Mouse (Mus musculus): Measurements from ENCODE around the gene Cdhr5. TPM values are rescaled to one million over a fixed set of nuclear protein-coding genes. Genes with fewer than 3 reads are reported as not detected.
A peak's percentile ranks its signal among the peaks of the same experiment; 100 is the strongest.
"Not testable (repeated sequence)": the region's sequence is repeated elsewhere in the genome, so short reads cannot be mapped to it uniquely, and the experiment has no call there.

The Cdhr5 gene
- polyA plus RNA-seq, 1 experiment from 2014 or later = not detected

DNA sequence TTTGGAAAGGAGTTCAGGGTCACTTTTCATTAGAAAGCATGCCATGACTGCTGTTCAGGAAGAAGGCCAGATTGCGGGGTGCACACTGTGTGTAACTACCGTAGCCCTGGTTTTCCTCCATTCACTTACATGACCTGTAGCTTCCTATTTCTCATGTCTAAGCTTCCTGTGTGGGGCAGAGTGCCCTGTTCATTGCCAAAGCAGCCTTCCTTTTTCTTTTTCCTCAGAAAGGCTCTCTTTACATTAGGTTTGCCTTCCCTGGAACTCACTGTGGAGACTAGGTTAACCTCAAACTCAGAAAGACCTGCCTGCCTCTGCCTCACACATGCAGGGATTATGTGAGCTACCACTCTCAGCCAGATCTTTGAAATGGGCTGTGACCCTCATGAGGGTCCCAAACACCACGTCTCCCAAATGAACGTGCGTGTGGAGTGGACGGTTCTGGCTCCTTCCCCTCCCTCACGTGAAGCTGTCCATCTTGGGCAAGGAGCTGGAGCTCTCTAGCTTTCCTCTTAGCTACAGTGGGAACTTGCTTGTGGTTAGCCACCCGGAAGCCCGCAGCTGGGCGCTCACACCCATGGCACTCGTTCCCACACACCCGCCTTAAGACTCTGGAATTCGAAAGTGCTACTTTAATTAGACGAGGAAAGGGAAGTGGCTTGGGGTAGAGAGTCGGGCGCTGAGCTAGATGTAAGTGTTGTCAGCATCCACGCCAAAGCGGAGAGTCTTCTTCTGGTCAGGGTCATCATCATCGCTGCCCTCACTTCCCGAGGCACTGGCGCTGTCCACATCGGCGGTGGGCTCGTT lies 7.9 kb downstream of the Cdhr5 start:
- peaks cover 19% of the 10 kb centered on the region for H3K4me1 ChIP-seq
- H3K9me3 ChIP-seq (replicated peaks) = no peaks in the 10 kb centered on the region
- no peak overlapping the region for H3K4me3 ChIP-seq
- WGBS = 78% methylated on average over 24 of the region's 24 CpGs
- H3K27ac ChIP-seq (replicated peaks) = no peak overlapping the region
- no peaks in the 10 kb centered on the region for H3K27me3 ChIP-seq (ENCODE audit: low read depth, poor library complexity, severe bottlenecking)
- no peak for DNase-seq (ENCODE audit: low spot score)
- peaks cover 11% of the 10 kb centered on the region for H3K36me3 ChIP-seq

DNA sequence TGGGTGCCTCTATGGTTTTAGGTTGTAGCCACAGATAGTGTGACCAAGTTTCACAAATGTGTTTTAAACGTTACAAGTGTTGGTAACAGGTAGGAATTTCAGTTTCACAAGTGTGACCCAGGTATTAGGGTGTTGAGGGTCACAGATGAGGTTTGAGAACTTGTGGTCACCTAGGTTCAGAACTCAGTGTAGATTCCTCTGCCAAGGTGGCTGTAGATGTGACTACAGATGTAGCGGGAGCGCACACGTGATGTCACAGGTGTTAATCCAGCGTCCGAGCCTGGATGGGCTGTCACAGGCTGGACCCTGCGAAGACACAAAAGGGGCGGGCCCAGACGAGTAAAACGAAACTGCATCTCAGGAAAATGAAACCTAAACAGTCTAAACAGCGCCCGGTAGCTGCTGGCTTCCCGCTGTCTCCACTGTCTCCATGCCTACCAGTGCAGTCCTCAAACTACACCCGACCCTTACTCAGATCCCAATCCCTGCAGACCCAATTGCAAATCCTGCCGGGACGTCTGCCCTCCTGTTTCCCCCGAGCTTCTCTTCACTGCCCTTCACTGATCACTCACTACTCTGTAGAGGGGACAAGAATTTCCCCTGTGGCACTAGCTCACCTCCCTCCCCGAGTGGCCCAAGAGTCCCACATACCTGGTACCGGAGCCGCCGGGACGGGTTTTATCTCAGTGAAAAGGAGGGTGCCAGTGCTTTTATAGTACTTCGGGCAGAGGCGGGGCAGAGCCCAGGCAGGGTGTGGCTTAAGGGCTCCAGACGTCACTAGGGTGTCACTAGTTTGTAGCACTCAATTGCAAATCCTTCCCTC lies 10.6 kb downstream of the Cdhr5 start, which contains the start of gene Irf7:
Gene Irf7, minus strand, starts transcription at position 743 of the 823 bp plus-strand sequence.
- 14% methylated on average over 25 of the region's 25 CpGs for WGBS

GRCm38 (mm10) chr7:141265411-141265738 lies 11.2 kb downstream of the Cdhr5 start:
- no peak overlapping the region for H3K27ac ChIP-seq (replicated peaks)

More for the DNA sequence above, 10.6 kb downstream of the Cdhr5 start, which contains the start of gene Irf7:
- peaks cover 38% of the 10 kb centered on the region for H3K36me3 ChIP-seq
- H3K9me3 ChIP-seq (replicated peaks) = no peaks in the 10 kb centered on the region
- H3K27ac ChIP-seq (replicated peaks) = no peak within 1 kb of the TSS
- DNase-seq (ENCODE audit: low spot score) = no peak
- peak within 1 kb of the TSS; percentile 49 for H3K4me3 ChIP-seq
- peaks cover 19% of the 10 kb centered on the region for H3K4me1 ChIP-seq
- no peaks in the 10 kb centered on the region for H3K27me3 ChIP-seq (ENCODE audit: low read depth, poor library complexity, severe bottlenecking)

DNA sequence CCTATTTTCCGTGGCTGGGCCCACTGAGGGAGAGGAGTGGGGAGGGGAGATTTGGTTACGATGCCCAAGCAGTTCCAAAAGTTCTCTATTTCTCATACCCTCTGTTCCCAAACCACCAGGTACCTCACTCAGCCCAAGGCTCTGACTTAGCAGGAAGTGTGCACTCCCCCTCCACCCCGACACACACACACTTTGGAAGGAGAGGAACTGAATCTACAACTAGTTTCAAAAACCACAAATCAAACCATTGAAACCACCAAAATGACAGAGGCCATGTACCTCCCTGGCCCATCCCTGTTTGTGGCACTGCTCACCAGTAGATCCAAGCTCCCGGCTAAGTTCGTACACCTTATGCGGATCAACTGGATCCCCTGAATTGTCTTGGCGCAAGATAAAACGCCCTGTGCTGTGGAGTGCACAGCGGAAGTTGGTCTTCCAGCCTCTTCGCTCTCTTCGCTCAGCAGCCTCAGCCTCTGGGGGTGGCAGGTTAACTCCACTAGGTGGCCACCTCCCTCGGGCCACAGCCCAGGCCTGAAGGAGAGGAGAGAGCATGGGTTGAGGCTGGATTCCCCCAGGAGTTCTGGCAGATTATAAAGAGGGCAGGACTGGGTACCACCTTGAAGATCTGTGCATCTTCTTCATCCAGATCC lies 11.7 kb downstream of the Cdhr5 start:
- Histone ChIP-seq H3K9me3 (replicated peaks) (no peaks in the 10 kb centered on the region), H3K36me3 (peaks cover 49% of the 10 kb centered on the region), H3K27ac (replicated peaks) (no peak overlapping the region), H3K4me1 (peaks cover 19% of the 10 kb centered on the region), H3K27me3 (ENCODE audit: low read depth, poor library complexity, severe bottlenecking) (no peaks in the 10 kb centered on the region), H3K4me3 (no peak overlapping the region)
- DNase-seq (ENCODE audit: low spot score) = no peak
- WGBS = 34% methylated on average over 12 of the region's 12 CpGs

More at GRCm38 (mm10) chr7:141265411-141265738, 11.2 kb downstream of the Cdhr5 start:
- Histone ChIP-seq H3K27me3 (ENCODE audit: low read depth, poor library complexity, severe bottlenecking) (no peaks in the 10 kb centered on the region), H3K36me3 (peaks cover 44% of the 10 kb centered on the region), H3K4me1 (peaks cover 19% of the 10 kb centered on the region), H3K4me3 (no peak overlapping the region; the same call in 1 of the 2 replicates), H3K9me3 (replicated peaks) (no peaks in the 10 kb centered on the region)
- no peak for DNase-seq (ENCODE audit: low spot score)
- 38% methylated on average over 11 of the region's 11 CpGs for WGBS

- Histone ChIP-seq H3K4me3 (no peak overlapping the region), H3K36me3 (peaks cover 56% of the 10 kb centered on the region), H3K9me3 (replicated peaks) (no peaks in the 10 kb centered on the region), H3K27ac (replicated peaks) (no peak overlapping the region), H3K27me3 (ENCODE audit: low read depth, poor library complexity, severe bottlenecking) (no peaks in the 10 kb centered on the region), H3K4me1 (peaks cover 19% of the 10 kb centered on the region)
- no peak for DNase-seq (ENCODE audit: low spot score)
- WGBS = 75% methylated on average over 11 of the region's 11 CpGs
Observed at GRCm38 (mm10) chr7:141264041-141264700, 12.4 kb downstream of the Cdhr5 start.

DNA sequence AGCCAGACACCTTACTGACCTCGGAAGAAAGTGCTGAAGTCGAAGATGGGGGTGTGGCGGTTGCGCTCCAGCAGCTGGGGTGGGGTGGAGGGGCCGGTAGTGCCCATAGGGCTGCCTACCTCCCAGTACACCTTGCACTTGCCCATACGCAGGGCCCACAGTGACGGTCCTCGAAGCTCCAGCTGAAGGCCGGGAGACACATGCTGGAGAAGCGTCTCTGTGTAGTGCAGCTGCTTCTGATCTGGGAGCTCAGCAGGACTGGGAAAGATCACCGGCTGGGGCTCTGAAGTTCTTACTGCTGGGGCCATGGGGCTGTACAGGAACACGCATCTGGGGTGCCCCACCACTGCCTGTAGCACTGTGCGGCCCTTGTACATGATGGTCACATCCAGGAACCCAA lies 12.9 kb downstream of the Cdhr5 start:
- Histone ChIP-seq H3K4me1 (peaks cover 19% of the 10 kb centered on the region), H3K27me3 (ENCODE audit: low read depth, poor library complexity, severe bottlenecking) (no peaks in the 10 kb centered on the region), H3K9me3 (replicated peaks) (no peaks in the 10 kb centered on the region), H3K4me3 (no peak overlapping the region), H3K36me3 (peaks cover 61% of the 10 kb centered on the region), H3K27ac (replicated peaks) (no peak overlapping the region)
- no peak for DNase-seq (ENCODE audit: low spot score)
- 90% methylated on average over 13 of the region's 13 CpGs for WGBS

DNA sequence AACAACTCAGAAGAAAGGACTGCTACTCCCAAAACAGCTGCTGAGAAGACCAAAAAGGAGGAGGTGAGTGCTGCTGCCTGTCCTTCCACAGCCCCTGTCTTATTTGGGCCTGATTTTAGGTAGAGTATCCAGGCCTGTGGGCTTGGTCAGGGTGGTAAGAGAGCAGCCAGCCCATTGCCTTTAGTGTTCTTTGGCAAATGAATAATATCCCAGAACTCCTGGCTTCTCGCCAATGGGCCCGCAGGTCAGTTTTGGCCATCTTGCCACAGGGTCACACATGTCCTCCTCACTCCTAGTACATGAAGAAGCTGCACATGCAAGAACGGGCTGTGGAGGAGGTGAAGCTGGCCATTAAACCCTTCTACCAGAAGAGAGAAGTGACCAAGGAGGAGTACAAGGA lies 15.1 kb downstream of the Cdhr5 start:
- Histone ChIP-seq H3K27ac (replicated peaks) (no peak overlapping the region), H3K4me1 (peaks cover 17% of the 10 kb centered on the region), H3K27me3 (ENCODE audit: low read depth, poor library complexity, severe bottlenecking) (no peaks in the 10 kb centered on the region), H3K4me3 (no peak overlapping the region), H3K36me3 (peaks cover 83% of the 10 kb centered on the region), H3K9me3 (replicated peaks) (no peaks in the 10 kb centered on the region)
- no peak for DNase-seq (ENCODE audit: low spot score)
- 97% methylated on average over 3 of the region's 3 CpGs for WGBS

DNA sequence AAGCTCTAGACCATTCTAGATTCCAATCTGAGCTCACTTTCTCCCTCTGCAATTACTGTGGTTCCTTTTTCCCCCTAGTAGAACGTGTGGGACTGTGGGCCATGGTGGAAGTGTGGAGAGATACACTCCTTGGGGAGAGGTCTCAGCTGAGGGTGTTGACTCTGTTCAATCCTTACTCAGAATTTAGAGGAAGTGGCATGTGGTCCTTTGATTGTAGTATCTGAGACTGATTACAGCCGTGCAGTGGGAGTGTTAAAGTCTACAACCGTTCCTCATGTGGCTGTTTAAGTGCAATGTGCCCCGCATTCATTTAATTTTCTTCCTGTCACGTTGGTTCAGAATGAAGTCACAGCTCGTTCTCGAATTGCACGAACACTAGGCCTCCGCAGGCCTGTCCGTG lies 20.4 kb downstream of the Cdhr5 start:
- Histone ChIP-seq H3K9me3 (replicated peaks) (no peaks in the 10 kb centered on the region), H3K27me3 (ENCODE audit: low read depth, poor library complexity, severe bottlenecking) (no peaks in the 10 kb centered on the region), H3K36me3 (peaks cover 98% of the 10 kb centered on the region), H3K4me3 (no peak overlapping the region), H3K4me1 (no peaks in the 10 kb centered on the region), H3K27ac (replicated peaks) (no peak overlapping the region)
- DNase-seq (ENCODE audit: low spot score) = no peak
- WGBS = 94% methylated on average over 10 of the region's 10 CpGs

GRCm38 (mm10) chr7:141250486-141250885 lies 26.1 kb downstream of the Cdhr5 start:
- not testable (repeated sequence) for H3K27me3 ChIP-seq (ENCODE audit: low read depth, poor library complexity, severe bottlenecking); H3K9me3 ChIP-seq (replicated peaks); H3K27ac ChIP-seq (replicated peaks); H3K4me3 ChIP-seq; H3K4me1 ChIP-seq; DNase-seq (ENCODE audit: low spot score)
- 95% methylated on average over 4 of the region's 4 CpGs for WGBS
- H3K36me3 ChIP-seq = peaks cover 98% of the 10 kb centered on the region

DNA sequence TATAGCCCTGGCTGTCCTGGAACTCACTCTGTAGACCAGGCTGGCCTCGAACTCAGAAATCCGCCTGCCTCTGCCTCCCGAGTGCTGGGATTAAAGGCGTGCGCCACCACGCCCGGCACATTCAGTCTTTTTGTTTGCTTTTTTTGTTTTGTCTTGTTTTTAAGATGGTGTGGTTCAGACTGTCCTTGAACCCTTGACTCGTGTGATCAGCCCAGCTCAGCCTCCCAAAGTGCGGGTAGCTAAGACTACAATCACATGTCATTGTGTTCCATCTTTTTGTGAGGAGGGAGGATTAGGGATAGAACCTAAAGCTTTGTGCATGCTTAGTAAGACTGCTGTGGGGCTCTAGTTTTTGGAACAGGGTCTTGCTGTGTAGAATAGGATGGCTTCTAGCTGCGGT lies 45.0 kb downstream of the Cdhr5 start:
- 90% methylated on average over 10 of the region's 10 CpGs for WGBS

DNA sequence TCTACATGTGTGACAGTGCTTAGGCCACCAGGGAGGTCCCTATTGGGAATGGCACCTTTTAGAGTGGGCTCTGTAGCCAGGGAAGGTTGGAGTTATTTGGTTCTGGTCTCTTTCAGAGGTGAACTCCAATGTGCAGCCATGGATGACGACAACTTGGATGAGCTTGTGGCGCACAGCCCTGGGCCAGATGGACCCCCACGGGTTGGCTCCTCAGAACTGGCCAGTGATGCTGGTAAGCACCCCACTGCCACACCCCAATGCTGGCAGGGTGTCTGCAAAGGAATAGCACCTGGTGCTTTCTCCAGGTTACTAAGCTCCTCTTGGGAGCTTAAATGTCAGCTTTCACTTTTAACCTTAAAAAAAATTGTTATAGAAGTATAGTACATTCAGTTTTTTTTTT lies 45.5 kb downstream of the Cdhr5 start:
- no peak for DNase-seq (ENCODE audit: low spot score)
- Histone ChIP-seq H3K27me3 (ENCODE audit: low read depth, poor library complexity, severe bottlenecking) (no peaks in the 10 kb centered on the region), H3K36me3 (peaks cover 60% of the 10 kb centered on the region)

More for the DNA sequence above, 45.0 kb downstream of the Cdhr5 start:
- peaks cover 64% of the 10 kb centered on the region for H3K36me3 ChIP-seq
- H3K4me1 ChIP-seq = peaks cover 29% of the 10 kb centered on the region
- no peak overlapping the region for H3K4me3 ChIP-seq
- H3K27me3 ChIP-seq (ENCODE audit: low read depth, poor library complexity, severe bottlenecking) = no peaks in the 10 kb centered on the region
- no peaks in the 10 kb centered on the region for H3K9me3 ChIP-seq (replicated peaks)
- H3K27ac ChIP-seq (replicated peaks) = no peak overlapping the region
- DNase-seq (ENCODE audit: low spot score) = no peak

DNA sequence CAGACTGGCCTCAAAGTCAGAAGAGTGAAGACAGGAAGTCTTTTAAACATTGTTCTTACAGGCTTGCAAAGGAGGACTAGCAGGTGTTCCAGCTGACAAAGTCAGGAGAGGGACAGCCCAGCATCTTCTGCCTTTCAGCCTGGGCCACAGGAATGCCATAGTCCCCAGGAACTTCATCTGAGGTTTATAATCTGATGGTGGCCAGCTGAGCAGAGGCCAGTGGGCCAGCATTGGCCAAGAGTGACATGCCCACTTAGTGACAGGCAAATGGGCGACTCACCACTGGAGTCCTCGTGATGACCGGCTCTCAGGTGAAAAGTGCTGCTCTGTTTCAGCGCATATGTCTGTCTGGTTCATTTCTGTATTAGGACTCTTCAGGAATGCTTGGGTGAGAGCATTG lies 46.0 kb downstream of the Cdhr5 start:
- Histone ChIP-seq H3K36me3 (peaks cover 55% of the 10 kb centered on the region), H3K27ac (replicated peaks) (no peak overlapping the region), H3K27me3 (ENCODE audit: low read depth, poor library complexity, severe bottlenecking) (no peaks in the 10 kb centered on the region), H3K4me1 (peaks cover 29% of the 10 kb centered on the region), H3K4me3 (peak overlapping the region; percentile 96; the same call in 1 of the 2 replicates), H3K9me3 (replicated peaks) (no peaks in the 10 kb centered on the region)
- 93% methylated on average over 4 of the region's 4 CpGs for WGBS
- DNase-seq (ENCODE audit: low spot score) = no peak

More for the DNA sequence above, 45.5 kb downstream of the Cdhr5 start:
- peaks cover 29% of the 10 kb centered on the region for H3K4me1 ChIP-seq
- WGBS = 91% methylated on average over 3 of the region's 3 CpGs
- no peaks in the 10 kb centered on the region for H3K9me3 ChIP-seq (replicated peaks)
- H3K4me3 ChIP-seq = peak overlapping the region; percentile 96; the same call in 1 of the 2 replicates
- H3K27ac ChIP-seq (replicated peaks) = no peak overlapping the region
